ENCODE assay signal across 11 mouse cellular contexts in the genomic region with DNA sequence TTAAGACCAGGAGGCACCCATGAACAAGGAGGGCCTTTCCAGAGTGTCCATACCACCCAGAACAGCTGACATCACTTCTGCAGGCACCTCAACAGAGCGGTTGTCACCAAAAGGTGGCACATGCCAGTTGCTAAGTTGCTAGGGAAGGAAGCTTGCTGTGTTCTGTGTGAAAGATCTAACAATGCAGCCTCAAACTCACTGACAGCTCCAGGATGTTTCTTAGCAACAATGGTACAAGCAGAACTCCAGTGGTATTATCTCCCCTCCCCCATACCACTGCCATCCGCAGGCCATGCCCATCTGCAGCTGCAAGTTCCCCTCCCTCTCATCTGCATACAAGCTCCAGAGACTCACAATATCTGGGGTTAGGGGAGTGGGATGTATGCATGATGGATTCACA. TPM values are rescaled to one million over a fixed set of nuclear protein-coding genes. Genes with fewer than 3 reads are reported as not detected.
A peak's percentile ranks its signal among the peaks of the same experiment; 100 is the strongest.
DNase-seq lines count a peak whose midpoint lies in the region; ATAC-seq and TF ChIP-seq lines count a peak whose summit lies in the region.
"Had no signal": no experiment of that assay in that cellular context is flagged by ENCODE, and none has a peak within 500 bp of the region (broad histone marks: within the 10 kb centered on the region; RNA-seq: fewer than 3 reads in every experiment).

No protein-coding gene starts in this region.

- in situ Hi-C loops in CH12.LX (cut with MboI; ENCODE audit: low pct_ligation_motif_present, low pct_unique_long_range_greater_than_20kb, low sequenced_read_pairs): no loop called here

- no peak overlapping the region for H3K4me2 ChIP-seq in heart, embryonic 12.5 days
- peak overlapping the region; percentile 46 for H3K4me2 ChIP-seq in CH12.LX (ENCODE audit: insufficient read depth, low read depth, poor library complexity, severe bottlenecking)
- H3K4me2 ChIP-seq in hindbrain, postnatal 0 days (ENCODE audit: low read depth, low read length): no peak overlapping the region
- H3K4me2 ChIP-seq in kidney, embryonic 15.5 days: no peak overlapping the region
- H3K4me2 ChIP-seq: heart, embryonic 13.5 days; intestine, embryonic 15.5 days had no signal

- H3K9ac ChIP-seq in heart, embryonic 12.5 days: no peak overlapping the region
- H3K9ac ChIP-seq in CH12.LX (ENCODE audit: insufficient read depth, low read depth): peak overlapping the region; percentile 59
- no peak overlapping the region for H3K9ac ChIP-seq in hindbrain, postnatal 0 days (replicated peaks; ENCODE audit: low read length)
- H3K9ac ChIP-seq in kidney, embryonic 15.5 days: no peak overlapping the region
- H3K9ac ChIP-seq: heart, embryonic 13.5 days; intestine, embryonic 15.5 days had no signal

- no peak for TF ChIP-seq RAD21 in CH12.LX (IDR thresholded peaks at IDR 0.05; ENCODE audit: low read depth, low read length)

- 24% methylated on average over 2 of the region's 2 CpGs for WGBS in heart, embryonic 10.5 days
- WGBS in heart, embryonic 12.5 days: 20% methylated on average over 2 of the region's 2 CpGs
- WGBS in hindbrain, postnatal 0 days: 17% methylated on average over 2 of the region's 2 CpGs
- 37% methylated on average over 2 of the region's 2 CpGs for WGBS in kidney, embryonic 15.5 days

- TF ChIP-seq POLR2A in CH12.LX (IDR thresholded peaks at IDR 0.05; ENCODE audit: low read depth, low read length): no peak

- peak; percentile 31; the same call in 1 of the 2 replicates for TF ChIP-seq EP300 in CH12.LX (IDR thresholded peaks at IDR 0.05; ENCODE audit: low read length)

- no peak overlapping the region for H3K4me3 ChIP-seq in heart, embryonic 10.5 days
- H3K4me3 ChIP-seq in heart, embryonic 12.5 days: no peak overlapping the region
- H3K4me3 ChIP-seq in CH12.LX (replicated peaks in 1 of 3; ENCODE audit: low read depth in 2 of 3, low read length in 2 of 3, poor library complexity in 1 of 3): peak overlapping the region in 1 of 3 experiments; percentile 95
- H3K4me3 ChIP-seq in hindbrain, postnatal 0 days (ENCODE audit: low read length): no peak overlapping the region
- no peak overlapping the region for H3K4me3 ChIP-seq in kidney, embryonic 15.5 days (replicated peaks)
- H3K4me3 ChIP-seq: heart, embryonic 13.5 days; intestine, embryonic 15.5 days had no signal

- H3K27me3 ChIP-seq in heart, embryonic 10.5 days (ENCODE audit: insufficient read depth, poor library complexity, severe bottlenecking): no peaks in the 10 kb centered on the region
- no peaks in the 10 kb centered on the region for H3K27me3 ChIP-seq in heart, embryonic 12.5 days (replicated peaks)
- H3K27me3 ChIP-seq in CH12.LX (replicated peaks): no peaks in the 10 kb centered on the region
- H3K27me3 ChIP-seq in hindbrain, postnatal 0 days (ENCODE audit: insufficient read depth, low read length): no peaks in the 10 kb centered on the region
- peaks cover 4% of the 10 kb centered on the region; the same call in 1 of the 2 replicates for H3K27me3 ChIP-seq in kidney, embryonic 15.5 days
- H3K27me3 ChIP-seq: heart, embryonic 13.5 days; intestine, embryonic 15.5 days had no signal

- peaks cover 26% of the 10 kb centered on the region for H3K36me3 ChIP-seq in heart, embryonic 10.5 days
- H3K36me3 ChIP-seq in heart, embryonic 12.5 days: peaks cover 19% of the 10 kb centered on the region
- H3K36me3 ChIP-seq in CH12.LX (replicated peaks in 1 of 2; ENCODE audit: control insufficient read depth in 1 of 2, insufficient read depth in 1 of 2, low read length in 1 of 2): peaks cover 34 to 51% of the 10 kb centered on the region in 2 experiments
- no peaks in the 10 kb centered on the region; the same call in 1 of the 2 replicates for H3K36me3 ChIP-seq in hindbrain, postnatal 0 days (ENCODE audit: insufficient read depth, low read length)
- H3K36me3 ChIP-seq in kidney, embryonic 15.5 days: peaks cover 34% of the 10 kb centered on the region
- H3K36me3 ChIP-seq: intestine, embryonic 15.5 days had no signal

- H3K79me2 ChIP-seq in CH12.LX (replicated peaks; ENCODE audit: control insufficient read depth, extremely low read depth, insufficient read depth, poor library complexity, severe bottlenecking): peaks cover 73% of the 10 kb centered on the region

- ATAC-seq in heart, embryonic 12.5 days (ENCODE audit: insufficient number of reproducible peaks, low FRiP score): no peak
- ATAC-seq in hindbrain, postnatal 0 days: no peak
- ATAC-seq in kidney, embryonic 15.5 days (replicated peaks; ENCODE audit: low FRiP score): no peak
- ATAC-seq: intestine, embryonic 15.5 days had no signal

- no peak overlapping the region for H3K27ac ChIP-seq in heart, embryonic 10.5 days
- no peak overlapping the region for H3K27ac ChIP-seq in heart, embryonic 12.5 days (ENCODE audit: poor library complexity, severe bottlenecking)
- H3K27ac ChIP-seq in CH12.LX (ENCODE audit: insufficient read depth, low read depth): peak overlapping the region; percentile 37
- no peak overlapping the region for H3K27ac ChIP-seq in hindbrain, postnatal 0 days
- H3K27ac ChIP-seq in kidney, embryonic 15.5 days: no peak overlapping the region
- H3K27ac ChIP-seq: heart, embryonic 13.5 days; intestine, embryonic 15.5 days had no signal

- dilution Hi-C loops in CH12.LX (cut with MboI; ENCODE audit: extremely low pct_ligation_motif_present, extremely low pct_unique_long_range_greater_than_20kb, low sequenced_read_pairs): no loop called here

- peak; percentile 71 for DNase-seq in heart, embryonic 10.5 days (ENCODE audit: low spot score)
- peak; percentile 51 for DNase-seq in CH12.LX (ENCODE audit: extremely low read depth)
- peak; percentile 26 for DNase-seq in hindbrain, postnatal 0 days (ENCODE audit: low spot score)
- DNase-seq in retina, postnatal 1 day: peak; percentile 68
- no peak for DNase-seq in urinary bladder, adult 18-20 months (ENCODE audit: low spot score in 2 of 2)
- DNase-seq in right cerebral cortex, postnatal 25 days: no peak
- DNase-seq: lung, postnatal 4 days had no signal

- peaks cover 40% of the 10 kb centered on the region for H3K4me1 ChIP-seq in heart, embryonic 10.5 days
- H3K4me1 ChIP-seq in heart, embryonic 12.5 days (replicated peaks): peaks cover 53% of the 10 kb centered on the region
- H3K4me1 ChIP-seq in CH12.LX (ENCODE audit: control insufficient read depth in 1 of 2, insufficient read depth in 2 of 2): peaks cover 7 to 47% of the 10 kb centered on the region in 2 experiments
- H3K4me1 ChIP-seq in hindbrain, postnatal 0 days (ENCODE audit: insufficient read depth, low read length): 0 out of 2 replicates have a peak, but pooled peaks cover 3% of the 10 kb centered on the region
- peaks cover 21% of the 10 kb centered on the region for H3K4me1 ChIP-seq in kidney, embryonic 15.5 days
- H3K4me1 ChIP-seq: intestine, embryonic 15.5 days had no signal

- no peak for TF ChIP-seq CTCF in CH12.LX (conservative IDR thresholded peaks at IDR 0.05 in 1 of 2, IDR thresholded peaks at IDR 0.05 in 1 of 2; ENCODE audit: low read depth in 2 of 2, low read length in 2 of 2)
- no peak for TF ChIP-seq CTCF in hindbrain, postnatal 0 days (IDR thresholded peaks at IDR 0.05; ENCODE audit: low read depth)

- H3K9me3 ChIP-seq in heart, embryonic 10.5 days: no peaks in the 10 kb centered on the region
- H3K9me3 ChIP-seq in heart, embryonic 12.5 days (replicated peaks): no peaks in the 10 kb centered on the region
- no peaks in the 10 kb centered on the region for H3K9me3 ChIP-seq in CH12.LX (replicated peaks; ENCODE audit: low read length)
- no peaks in the 10 kb centered on the region for H3K9me3 ChIP-seq in hindbrain, postnatal 0 days (ENCODE audit: low read length)
- no peaks in the 10 kb centered on the region for H3K9me3 ChIP-seq in kidney, embryonic 15.5 days (replicated peaks)
- H3K9me3 ChIP-seq: heart, embryonic 13.5 days; intestine, embryonic 15.5 days had no signal

TF ChIP-seq in CH12.LX, 34 proteins besides CTCF, POLR2A, EP300 and RAD21:
- 0 out of 2 replicates have a peak, but pooled peaks have one; percentile 19 for TF ChIP-seq TCF12 (IDR thresholded peaks at IDR 0.05; ENCODE audit: low read depth, low read length)
- no peak for TF ChIP-seq RCOR1 (conservative IDR thresholded peaks at IDR 0.05; ENCODE audit: low read depth, low read length)

RNA-seq across cellular contexts. Expression of gene Tmem123, which starts 3.7 kb away (rescaled TPM):
- polyA plus RNA-seq in heart, embryonic 10.5 days (2016; fragmentation: Nextera tagmentation; extraction: Ambion mirVana): 121 and 143 TPM in 2 replicates
- polyA plus RNA-seq in heart, embryonic 12.5 days (2016; fragmentation: Nextera tagmentation; extraction: Ambion mirVana): 119 and 125 TPM in 2 replicates
- 44.8 and 61.1 TPM in 2 replicates for total RNA-seq in CH12.LX (2012; rRNA removed)
- total RNA-seq in CH12.LX (2014; rRNA removed): 173 and 183 TPM in 2 replicates
- 107 and 112 TPM in 2 replicates for polyA plus RNA-seq in CH12.LX (2012; ENCODE audit: insufficient read length, low read depth)
- total RNA-seq in hindbrain, postnatal 0 days (2014; rRNA removed): 20.9 and 24.7 TPM in 2 replicates
- polyA plus RNA-seq in hindbrain, postnatal 0 days (2015; fragmentation: Nextera tagmentation; extraction: Ambion mirVana): 18.8 and 18.9 TPM in 2 replicates
- 93.6 and 94.8 TPM in 2 replicates for polyA plus RNA-seq in kidney, embryonic 15.5 days (2015; fragmentation: Nextera tagmentation; extraction: Ambion mirVana)

Comparison
In these comparisons a context has a peak if more than half of its experiments do, and no peak if none do; other contexts are left out.
1. DNase-seq: peak in heart, embryonic 10.5 days (single experiment), CH12.LX (single experiment), hindbrain, postnatal 0 days (single experiment) and retina, postnatal 1 day (single experiment); none in urinary bladder, adult 18-20 months (0 of 2) and right cerebral cortex, postnatal 25 days (single experiment).